8 mouse cellular contexts compared by ENCODE assay signal in the genomic region with DNA sequence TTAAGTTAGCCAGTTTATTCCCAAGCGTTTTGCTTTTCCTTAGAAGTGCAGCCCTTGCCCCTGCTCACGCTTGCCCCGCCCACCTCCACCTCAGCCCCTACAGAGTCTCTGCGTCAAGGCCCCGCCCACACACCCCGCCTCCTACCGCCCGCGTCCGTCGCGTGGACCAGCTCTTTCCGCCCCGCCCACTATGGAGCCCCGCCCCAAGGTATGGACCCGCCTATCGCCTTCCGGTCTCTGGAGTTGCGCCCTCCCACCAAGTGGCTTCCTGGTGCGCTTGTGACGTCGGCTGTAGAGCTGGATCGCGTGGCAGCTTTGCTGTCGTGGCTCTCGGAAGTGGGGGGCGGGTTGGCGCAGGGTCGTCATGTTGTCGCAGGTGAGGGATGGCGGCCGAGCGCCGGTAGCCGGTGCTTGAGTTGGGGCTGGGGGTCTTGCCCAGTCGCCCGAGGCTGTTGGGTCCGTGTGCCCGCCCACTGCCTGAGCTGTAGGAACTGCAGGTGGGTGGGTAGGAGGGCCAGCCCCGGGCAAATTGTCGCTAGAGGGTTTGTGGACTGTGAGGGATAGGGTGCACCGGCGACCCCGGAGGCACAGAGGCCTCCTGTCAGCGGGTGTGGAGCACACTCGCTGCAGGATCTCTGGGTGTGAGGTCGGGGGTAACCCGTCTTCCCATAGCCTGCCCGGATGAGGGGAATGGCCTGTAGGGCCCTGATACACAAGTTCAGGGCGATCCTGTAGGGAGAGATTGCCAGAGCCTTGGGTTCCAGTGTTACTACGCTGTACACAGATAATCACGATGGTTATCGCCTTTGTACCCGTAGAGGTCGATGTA. TPM values are rescaled to one million over a fixed set of nuclear protein-coding genes. Genes with fewer than 3 reads are reported as not detected.
DNase-seq lines count a peak whose midpoint lies in the region; ATAC-seq lines count a peak whose summit lies in the region.

A gene (plus strand): TSS at position 236 of the 829 bp plus-strand sequence.

- 2% methylated on average over 55 of the region's 55 CpGs for WGBS in hindbrain, embryonic 14.5 days

- H3K4me3 ChIP-seq in hindbrain, embryonic 14.5 days (replicated peaks; ENCODE audit: low read length) = peak within 1 kb of the TSS; percentile 88

- H3K4me2 ChIP-seq in hindbrain, embryonic 14.5 days (replicated peaks) = peak within 1 kb of the TSS; percentile 79

- H3K4me1 ChIP-seq in hindbrain, embryonic 14.5 days (replicated peaks; ENCODE audit: control insufficient read depth, insufficient read depth, low read length) = peaks cover 7% of the 10 kb centered on the region; the same call in 1 of the 2 replicates

- H3K36me3 ChIP-seq in hindbrain, embryonic 14.5 days (replicated peaks; ENCODE audit: control insufficient read depth, insufficient read depth) = peaks cover 11% of the 10 kb centered on the region

- DNase-seq in R1 (ENCODE audit: low read depth, low spot score) = peak; percentile 97
- DNase-seq in cerebellum, postnatal 25 days = peak; percentile 98 to 100
- peak; percentile 91 to 99 for DNase-seq in frontal cortex, postnatal 25 days (ENCODE audit: low spot score in 2 of 2)
- peak; percentile 97 for DNase-seq in hindbrain, embryonic 14.5 days (ENCODE audit: low spot score)
- DNase-seq in layer of hippocampus, postnatal 36 days = peak; percentile 97
- peak; percentile 99 for DNase-seq in lung, postnatal 36 days
- DNase-seq in retina, postnatal 1 day = peak; percentile 98
- DNase-seq in urinary bladder, adult 18-20 months (ENCODE audit: low spot score in 2 of 2) = peak; percentile 98

- peak within 1 kb of the TSS; percentile 91 for H3K27ac ChIP-seq in hindbrain, embryonic 14.5 days

- no peaks in the 10 kb centered on the region for H3K27me3 ChIP-seq in hindbrain, embryonic 14.5 days (ENCODE audit: control insufficient read depth, insufficient read depth, low read length)

- H3K9ac ChIP-seq in hindbrain, embryonic 14.5 days = peak within 1 kb of the TSS; percentile 96

- H3K9me3 ChIP-seq in hindbrain, embryonic 14.5 days (ENCODE audit: control insufficient read depth, low read length) = no peaks in the 10 kb centered on the region

- ATAC-seq in hindbrain, embryonic 14.5 days (ENCODE audit: low FRiP score) = peak; percentile 97

RNA-seq across cellular contexts. Expression of the gene that starts here (rescaled TPM):
- polyA plus RNA-seq in hindbrain, embryonic 14.5 days (2014; fragmentation: Nextera tagmentation; extraction: Ambion mirVana) = 52.8 and 58.9 TPM in 2 replicates
- 10 to 100 TPM; 30.5 to 35.9 TPM for total RNA-seq in layer of hippocampus, postnatal 36 days (2021)

Comparison
In these comparisons a context has a peak if more than half of its experiments do, and no peak if none do; other contexts are left out.
1. Peak in every context shown above with its lines: DNase-seq, ATAC-seq, H3K4me3 ChIP-seq and H3K27ac ChIP-seq.